Mouse (Mus musculus): ENCODE measurements around the gene Acvr1.

Gene Acvr1

DNA sequence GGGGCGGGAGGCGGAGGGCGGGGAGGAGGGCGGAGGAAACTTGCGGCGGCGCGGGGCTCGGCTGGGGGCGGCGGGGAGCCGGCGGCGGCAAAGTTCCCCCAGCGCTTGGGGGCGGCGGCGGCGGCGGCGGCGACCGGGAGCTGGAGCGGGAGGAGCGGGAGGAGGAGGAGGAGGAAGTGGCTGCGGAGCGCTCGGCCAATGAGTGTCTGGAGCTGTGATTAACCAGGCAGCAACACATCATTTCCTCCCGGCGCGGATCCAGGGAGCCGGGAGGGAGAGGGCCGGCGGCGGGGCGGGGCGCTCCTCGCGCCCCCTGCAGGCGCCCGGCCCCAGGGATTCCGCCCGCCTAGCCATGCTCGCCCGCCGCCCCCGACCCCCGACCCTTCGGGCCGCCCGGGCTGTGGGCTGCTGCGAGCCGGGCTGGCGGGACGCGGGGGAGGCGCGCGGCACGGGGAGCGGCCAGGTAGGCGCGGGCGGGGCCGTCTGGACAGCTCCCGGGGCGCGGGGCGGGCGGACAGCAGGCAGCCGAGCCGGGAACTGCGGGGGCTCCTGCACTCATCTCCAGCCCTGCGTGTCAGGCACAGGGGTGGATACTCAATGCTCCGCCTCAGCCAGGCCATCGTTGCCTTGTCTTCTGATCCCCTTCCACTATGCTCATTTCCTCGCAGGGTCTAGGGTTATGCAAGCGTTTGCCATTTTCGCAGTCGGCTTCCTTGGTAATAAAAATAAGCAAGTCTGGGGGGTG lies at the start of gene Acvr1, which contains the start of gene Upp2:
Gene Acvr1 (minus strand): TSS at position 92 of the 745 bp plus-strand sequence.
Gene Upp2 (plus strand): TSS at position 233 of the 745 bp plus-strand sequence.
- peak; percentile 73 to 75 for DNase-seq (ENCODE audit: low spot score in 2 of 2)

DNA sequence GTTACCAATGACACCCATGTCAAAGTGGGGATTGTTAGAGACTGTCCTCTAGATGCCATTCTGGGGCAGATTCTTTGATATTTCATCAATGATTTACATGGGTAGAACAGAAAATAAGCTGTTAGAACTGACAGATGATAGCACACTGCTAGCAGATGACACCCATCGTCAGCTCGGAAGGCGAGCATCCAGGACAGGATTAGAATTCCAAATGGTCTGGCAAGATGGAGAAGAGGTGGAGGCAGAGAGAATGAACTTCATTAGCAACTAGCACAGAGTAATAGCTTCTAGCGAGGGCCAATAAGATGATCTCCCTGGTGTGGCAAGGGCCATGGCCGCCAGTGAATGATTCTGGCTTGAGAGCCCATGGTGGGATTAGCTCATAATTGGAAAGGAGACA lies 48.8 kb upstream of the Acvr1 start:
- no peak for DNase-seq (ENCODE audit: low spot score in 2 of 2)

DNA sequence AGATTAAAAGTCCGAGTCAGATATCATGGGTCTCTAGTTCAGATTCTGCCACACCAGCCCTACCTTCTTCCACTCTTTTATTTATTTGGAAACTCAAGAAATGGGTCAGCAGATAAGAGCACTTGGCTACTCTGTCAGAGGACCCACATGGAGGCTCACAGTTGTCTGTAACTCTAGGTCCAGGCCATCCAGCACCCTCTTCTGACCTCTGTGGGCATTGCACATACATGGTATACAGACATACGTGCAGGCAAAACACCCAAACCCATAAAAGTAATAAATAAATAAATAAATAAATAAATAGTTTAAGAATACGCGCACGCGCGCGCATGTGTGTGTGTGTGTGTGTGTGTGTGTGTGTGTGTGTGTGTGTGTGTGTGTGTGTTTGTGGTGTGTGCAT lies 47.9 kb upstream of the Acvr1 start:
- no peak for DNase-seq (ENCODE audit: low spot score in 2 of 2)

DNA sequence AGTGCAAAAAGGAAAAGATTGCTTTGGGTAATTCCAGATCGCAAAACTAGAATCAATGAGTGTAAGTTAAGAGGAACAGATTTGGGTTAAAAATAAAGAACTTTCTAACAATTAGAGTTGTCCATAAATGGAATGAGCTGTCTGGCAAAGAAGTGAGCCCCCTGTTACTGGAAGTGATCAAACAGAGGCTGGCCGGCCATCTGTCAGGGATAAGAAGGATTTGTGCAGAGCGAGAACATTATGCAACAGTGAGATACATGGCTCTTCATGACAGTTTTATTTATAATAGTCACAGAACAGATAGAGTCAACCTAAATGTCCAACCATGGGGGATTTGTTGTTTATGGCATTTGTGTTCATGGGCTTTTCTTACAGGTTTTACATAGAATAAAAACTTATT lies 46.8 kb upstream of the Acvr1 start:
- DNase-seq (ENCODE audit: low spot score in 2 of 2): no peak

DNA sequence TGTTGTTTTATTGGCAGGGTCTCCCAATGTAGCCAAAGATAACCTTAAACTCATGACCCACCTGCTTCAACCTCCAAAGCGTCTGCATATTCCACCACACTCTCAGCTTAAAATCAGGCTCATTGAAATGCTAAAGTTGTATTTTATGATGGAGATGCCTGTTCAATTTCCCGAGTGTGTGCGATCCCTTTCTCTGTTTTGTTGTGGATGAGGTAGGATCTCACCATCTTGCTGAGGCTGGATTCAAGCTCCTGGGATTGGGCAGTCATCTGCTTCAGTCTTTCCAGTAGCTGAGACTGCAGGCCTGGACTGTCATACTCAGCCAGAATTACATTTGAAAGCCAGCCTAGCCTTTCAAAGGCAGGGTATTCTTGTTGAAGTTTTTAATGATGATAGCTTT lies 37.8 kb upstream of the Acvr1 start:
- DNase-seq (ENCODE audit: low spot score in 2 of 2): no peak

DNA sequence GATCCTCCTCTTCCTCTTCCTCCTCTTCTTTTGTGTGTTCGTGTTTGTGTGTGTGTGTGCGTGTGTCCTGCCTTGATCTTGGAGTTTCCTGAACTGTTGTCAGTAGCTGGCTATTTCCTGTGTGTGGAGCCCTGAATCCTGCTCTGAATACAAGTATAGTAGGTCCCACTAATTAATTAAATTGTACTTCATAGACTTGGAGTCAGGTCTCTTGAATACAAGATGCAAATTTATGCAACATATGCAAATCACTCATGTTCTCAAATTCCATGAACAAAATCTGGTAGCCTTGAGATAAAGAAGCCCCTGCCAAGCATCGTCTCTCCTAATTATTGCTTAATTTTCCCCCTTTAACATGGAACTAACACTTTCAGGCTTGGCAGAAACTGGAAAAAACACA lies 36.4 kb upstream of the Acvr1 start:
- no peak for DNase-seq (ENCODE audit: low spot score in 2 of 2)

DNA sequence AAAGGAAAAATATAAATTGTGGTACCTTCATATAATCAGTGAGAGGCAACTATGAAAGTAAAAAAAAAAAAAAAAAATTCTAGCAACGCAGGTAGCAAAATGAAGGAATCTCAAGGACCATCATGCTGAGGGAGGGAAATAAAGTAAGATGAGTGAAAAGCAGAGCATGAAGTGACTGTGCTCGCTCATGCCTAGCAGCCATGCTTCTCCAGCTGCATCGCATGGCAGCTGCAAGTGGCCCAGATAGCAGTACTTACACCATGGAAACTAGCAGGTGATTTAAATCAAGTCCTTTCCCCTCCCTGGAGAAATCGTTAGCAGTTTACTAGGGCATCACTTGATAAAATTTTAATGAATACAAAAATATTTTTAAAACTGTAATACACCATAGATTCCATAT lies 34.4 kb upstream of the Acvr1 start:
- no peak for DNase-seq (ENCODE audit: low spot score in 2 of 2)

DNA sequence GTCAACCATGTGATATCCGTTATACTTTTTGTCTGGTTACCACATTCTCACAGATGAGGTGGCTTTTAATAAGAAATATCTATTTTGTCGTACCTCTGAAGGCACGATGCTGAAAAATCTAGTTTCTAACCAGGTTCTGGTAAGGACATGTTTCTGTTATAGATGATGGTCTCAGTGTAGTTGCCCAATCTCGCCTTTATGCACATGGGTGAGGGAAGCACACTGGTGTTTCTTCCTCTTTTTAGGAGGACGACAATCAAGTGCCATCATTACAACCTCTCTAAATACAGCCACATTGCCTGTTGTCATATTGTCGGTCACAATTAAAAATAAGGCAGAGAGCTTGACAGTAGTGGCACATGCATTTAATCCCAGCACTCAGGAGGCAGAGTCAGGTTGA lies 32.7 kb upstream of the Acvr1 start:
- DNase-seq (ENCODE audit: low spot score in 2 of 2): no peak

DNA sequence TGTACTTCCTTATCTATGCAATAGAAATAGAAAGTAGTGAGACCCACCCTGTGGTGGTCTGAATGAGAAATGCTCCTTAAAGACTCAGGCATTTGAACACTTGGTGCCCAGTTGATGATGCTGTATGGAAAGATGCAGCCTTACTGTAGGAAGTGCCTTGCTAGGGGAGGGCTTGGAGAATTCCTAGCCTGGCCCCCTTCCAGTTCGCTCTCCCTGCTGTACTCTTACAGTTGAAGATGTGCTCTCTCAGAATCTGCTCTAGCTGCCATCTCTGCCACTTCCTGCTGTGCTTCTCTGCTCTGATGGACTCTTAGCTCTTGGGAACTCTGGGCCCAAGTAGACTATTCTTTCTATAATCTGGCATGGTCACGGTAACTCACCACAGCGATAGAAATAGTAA lies 30.6 kb upstream of the Acvr1 start:
- no peak for DNase-seq (ENCODE audit: low spot score in 2 of 2)

DNA sequence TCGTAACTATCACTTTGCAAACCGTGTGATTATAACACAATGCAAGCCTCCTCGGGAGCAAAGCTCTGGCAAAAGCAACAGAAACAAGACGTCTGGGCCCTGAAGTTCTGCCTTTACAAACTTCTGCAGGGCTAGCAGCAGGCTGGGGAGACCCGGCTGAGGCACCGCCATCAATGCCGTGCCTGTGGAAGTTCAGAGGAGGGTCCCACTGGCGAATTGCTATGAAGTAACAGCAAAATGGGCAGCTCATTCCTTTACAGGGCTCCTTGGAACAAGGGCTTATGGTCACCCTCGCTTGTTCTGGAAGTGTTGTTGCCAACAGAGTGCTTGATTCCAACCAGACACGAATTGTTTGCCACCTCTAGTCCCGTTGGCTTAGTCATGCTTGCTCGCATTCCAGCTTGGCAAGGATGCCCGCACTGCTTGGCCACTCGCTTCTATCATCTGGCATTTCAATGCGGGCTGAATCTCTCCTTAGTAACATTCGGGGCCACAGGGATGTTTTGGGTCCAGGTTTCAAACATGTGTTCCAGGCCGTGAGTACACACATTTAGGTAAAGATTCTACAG lies 29.9 kb upstream of the Acvr1 start:
- no peak for DNase-seq (ENCODE audit: low spot score in 2 of 2)

DNA sequence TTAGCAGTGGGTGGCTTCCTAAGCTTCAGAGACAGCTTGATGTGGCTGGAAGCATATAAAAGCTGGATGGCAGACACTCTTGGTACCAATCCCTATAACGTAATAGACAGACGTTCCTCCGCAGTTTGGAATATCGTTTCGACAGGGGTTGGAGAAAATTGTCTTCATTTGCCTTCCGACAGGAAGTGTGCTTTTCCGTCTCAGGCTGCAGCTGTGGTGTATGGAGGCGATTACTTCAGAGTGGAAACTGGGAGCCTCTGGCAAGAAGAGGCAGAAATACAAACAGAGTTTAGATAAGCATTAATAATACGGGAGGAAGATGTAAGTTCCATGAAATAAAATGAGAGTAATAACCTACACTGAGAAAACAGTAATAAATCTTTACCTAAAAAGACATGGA lies 28.4 kb upstream of the Acvr1 start:
- DNase-seq (ENCODE audit: low spot score in 2 of 2): no peak

DNA sequence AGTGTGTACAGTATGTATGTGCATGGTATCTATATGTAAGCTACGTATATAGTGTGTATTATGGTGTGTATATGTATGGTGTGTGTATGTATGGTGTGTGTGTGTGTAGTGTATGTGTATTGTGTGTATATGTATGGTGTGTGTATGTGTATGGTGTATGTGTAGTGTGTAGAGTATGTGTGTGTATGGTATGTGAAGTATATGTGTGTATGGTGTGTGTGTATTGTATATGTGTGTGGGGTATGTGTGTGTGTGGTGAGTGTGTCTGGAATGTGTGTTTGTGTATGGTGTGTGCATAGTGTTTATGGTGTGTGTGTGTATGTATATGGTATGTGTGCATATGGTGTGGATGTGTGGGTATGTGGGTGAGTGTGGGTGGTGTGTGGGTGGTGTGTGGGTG lies 23.1 kb upstream of the Acvr1 start:
- no peak for DNase-seq (ENCODE audit: low spot score in 2 of 2)

DNA sequence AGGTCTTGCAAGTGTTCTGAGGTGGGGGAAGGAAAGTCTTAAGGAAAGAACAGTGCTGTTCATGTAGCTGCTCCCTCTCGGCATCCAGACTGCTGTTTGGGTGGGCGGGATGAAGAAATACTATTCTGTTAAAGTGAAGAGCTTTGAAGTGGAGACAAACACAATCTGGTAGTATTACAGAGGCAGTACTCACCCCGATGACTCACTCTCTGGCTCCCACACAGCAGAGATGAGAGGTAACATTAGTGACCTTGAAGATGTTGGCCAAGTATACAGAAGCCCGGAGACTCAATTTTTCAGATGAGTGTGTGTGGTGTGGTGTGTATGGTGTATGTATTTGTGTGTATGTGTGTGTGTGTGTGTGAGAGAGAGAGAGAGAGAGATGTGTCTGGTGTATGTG lies 22.7 kb upstream of the Acvr1 start:
- DNase-seq (ENCODE audit: low spot score in 2 of 2): no peak

DNA sequence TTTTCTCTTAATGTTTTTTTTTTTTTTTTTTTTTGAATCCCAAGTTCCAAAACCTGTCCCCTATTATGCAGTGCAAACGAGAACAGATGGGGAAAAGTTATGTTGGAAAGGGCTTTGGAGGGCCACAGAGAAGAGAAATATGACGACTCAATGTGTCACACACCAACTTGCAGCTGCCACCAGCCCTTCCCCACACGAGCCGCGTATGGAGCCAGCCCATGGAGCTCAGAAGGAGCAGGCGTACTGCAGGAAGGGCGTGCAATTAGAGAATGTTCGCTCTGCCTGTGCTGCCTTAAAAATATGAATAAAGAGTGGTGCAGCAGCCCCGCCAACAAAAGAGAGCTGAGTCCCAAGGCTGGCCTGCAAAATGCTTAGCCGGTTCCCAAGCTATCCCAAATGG lies 19.4 kb upstream of the Acvr1 start:
- DNase-seq (ENCODE audit: low spot score in 2 of 2): peak; percentile 53 to 65

DNA sequence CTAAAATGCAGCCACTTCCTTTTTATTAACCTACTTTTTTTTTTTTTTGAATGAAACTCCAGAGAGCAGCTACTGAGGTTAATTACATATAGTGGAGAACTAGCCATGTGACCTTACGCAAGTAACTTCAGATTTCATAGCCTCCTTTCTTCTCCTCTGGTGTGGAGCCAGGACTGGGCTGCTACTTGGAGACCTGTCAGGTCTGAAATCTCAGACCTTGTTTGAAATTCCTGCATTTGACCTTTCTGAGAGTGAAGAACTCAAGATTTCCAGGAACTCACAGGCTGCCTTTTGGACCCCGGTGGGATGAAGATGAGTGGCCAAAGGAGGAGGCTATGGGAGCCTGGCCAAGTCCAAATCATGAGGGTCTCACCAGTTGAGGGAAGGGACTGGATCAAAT lies 7.2 kb upstream of the Acvr1 start:
- no peak for DNase-seq (ENCODE audit: low spot score in 2 of 2)

DNA sequence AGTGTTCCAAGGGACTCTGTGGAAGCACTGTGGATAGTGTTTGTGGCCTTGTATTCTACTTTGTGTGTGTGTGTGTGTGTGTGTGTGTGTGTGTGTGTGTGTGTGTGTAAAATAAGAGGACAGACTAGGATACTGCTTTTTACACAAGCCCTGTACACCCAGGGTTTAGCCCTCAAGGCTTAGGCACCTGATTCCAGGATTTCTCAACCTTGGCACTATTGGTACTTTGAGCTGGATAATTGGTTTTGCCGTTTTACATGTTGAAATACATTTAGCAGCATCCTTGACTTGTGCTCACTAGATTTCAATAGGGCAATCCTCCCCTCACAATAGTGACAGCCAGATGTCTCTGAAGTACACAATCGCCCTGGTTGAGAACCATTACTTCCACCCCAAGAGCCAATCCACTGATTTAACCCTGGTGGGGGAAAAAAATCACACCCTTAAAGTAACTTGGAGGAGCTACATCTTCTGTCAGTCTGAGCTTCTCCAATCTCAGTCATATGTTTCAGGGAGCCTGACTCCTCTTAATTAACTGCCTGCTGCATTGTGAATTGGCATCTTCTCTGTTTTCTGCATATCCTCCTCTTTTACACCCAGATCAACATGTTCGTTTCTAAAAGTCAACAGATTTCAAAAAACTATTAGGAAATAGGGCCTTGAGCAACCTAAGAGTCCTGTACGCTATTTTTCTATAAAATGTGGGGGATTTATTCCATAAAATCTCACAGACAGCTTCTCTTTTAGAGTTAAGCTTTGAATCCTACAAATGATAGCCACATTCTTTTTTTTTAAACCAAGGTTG lies 2.1 kb upstream of the Acvr1 start:
- DNase-seq (ENCODE audit: low spot score in 2 of 2): no peak

DNA sequence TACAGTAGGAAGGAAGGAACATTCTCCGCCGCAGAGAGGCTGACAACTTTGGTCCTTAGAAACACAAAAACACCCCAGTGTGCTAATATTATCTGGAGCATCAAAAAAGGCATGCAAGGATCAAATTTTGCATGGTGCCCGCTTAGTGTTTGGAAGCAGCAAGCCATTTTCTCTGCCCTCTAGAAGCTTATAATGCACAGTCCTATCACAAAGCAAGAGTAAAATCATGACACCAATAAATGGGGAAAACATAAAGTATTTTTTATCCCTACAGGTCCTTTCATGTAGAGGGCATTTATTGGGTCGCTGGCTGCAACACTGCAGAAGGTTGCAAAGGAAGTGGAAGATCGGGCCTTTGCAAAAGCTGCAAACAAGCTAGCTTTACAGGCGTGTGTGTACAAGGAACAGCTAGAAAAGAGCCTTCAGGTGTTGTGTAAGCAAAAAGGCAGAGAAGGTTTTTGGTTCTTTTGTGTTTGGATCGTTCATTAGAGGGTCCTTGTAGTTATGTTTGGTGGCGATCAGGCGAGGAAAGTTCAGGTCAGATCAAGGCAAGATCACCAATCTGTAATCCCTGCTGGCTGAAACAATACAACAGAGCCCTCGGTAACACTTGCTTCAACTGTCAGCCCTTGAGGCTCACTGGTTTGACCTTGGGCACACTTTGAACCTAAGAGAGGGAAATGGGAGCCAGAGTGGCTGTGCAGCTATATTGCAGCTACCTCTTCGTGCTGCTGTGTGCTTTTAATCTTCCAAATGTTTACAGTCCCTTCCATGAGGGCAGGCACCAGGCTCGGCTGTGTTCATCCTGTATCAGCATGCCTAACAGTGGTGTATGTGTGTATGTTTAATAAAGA lies 1.1 kb upstream of the Acvr1 start:
- no peak for DNase-seq (ENCODE audit: low spot score in 2 of 2)

DNA sequence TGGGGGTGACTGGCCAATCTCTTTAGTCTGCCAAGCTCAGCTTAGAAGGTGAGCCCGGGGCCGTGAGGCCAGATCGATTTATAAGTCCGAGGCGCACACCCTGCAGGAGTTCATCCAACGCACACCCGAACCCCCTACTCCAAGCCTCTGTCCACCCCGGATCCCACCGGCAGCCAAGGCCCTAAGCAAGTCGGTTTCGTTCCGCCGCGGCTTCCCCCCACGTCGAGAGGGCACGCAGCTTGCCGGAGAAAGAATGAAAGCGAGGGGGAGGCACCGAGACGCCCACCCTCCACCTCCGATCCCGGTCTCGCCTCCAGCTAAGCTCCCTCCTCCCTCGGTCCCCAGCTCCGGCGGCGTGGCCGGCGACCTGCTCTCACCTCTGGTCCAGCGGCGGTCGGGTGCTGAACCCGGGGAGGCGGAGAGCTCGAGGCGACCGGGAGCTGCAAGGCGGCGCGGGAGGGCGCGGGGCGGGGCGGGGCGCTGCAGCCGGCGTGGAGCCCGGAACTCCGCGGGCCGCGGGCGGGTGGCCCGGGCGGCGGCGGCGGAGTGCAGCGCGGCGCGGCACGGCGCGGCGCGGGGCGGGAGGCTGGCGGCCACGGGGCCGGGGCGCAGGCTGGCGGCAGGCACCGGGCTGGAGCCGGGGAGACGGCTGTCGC lies 419 bp downstream of the Acvr1 start:
- peak in 1 of 2 experiments; percentile 36 for DNase-seq (ENCODE audit: low spot score in 2 of 2)

DNA sequence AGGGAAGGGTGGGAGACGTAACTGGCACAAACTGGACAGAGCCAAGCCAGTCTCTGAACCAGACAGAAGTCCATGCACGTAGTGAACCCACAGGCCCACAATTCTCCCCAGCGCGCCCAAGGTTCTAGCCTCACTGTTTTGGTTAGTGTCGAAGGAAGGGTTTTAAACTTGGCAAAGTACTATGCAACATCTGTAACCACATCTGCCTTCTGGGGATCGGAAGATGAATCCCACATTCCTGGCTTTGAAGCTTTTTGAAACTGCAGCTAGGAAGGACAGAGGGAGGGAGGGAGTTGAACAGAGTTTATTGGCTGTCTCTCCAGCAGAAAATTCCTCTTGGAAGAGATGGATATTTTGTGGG lies 928 bp downstream of the Acvr1 start:
- no peak for DNase-seq (ENCODE audit: low spot score in 2 of 2)

DNA sequence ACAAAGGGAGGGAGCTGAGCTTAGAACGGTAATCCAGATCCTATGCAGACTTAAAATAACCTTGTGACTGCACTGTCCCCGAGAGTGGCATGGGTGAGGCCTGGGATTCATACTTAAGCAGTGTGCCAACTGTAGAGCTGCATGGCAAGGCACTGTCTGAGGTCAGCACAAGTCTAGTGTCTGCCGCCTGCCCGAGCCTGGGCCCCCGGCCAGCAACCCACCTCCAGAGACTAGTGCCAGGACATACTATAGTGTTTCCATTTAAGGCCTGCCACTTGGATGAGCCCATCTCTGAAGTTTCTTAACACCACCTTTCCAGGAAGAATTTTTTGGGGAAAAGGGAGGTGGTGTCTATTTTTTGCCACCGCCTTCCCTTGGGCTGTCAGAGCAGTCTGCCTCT lies 1.7 kb downstream of the Acvr1 start:
- DNase-seq (ENCODE audit: low spot score in 2 of 2): no peak

DNA sequence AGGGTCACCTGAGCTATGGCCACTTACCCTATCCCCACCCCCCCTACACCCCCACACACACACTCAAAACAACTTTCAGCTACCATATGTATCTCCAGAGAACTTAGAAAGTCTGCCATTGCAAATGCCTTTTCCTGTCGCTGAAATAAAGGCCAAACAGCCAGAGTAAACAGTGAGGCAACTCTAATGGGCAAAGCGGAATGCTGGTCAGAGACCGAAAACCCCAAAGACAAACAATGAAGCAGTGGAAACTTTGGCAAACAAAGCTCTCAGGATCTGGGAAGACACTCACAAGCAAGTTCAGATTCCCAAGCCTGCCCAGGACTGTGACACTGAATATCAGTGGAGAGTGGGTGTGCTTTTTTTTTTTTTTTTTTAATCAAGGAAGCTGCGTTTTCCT lies 4.8 kb downstream of the Acvr1 start:
- no peak for DNase-seq (ENCODE audit: low spot score in 2 of 2)
